Mouse (Mus musculus): Measurements from ENCODE around the gene Tpcn2. TPM values are rescaled to one million over a fixed set of nuclear protein-coding genes. Genes with fewer than 3 reads are reported as not detected.
A peak's percentile ranks its signal among the peaks of the same experiment; 100 is the strongest.

Gene Tpcn2
- polyA plus RNA-seq, 1 experiment from 2014 or later = 0.95 TPM

GRCm38 (mm10) chr7:145312137-145312536 lies 28.3 kb upstream of the Tpcn2 start:
- ATAC-seq (ENCODE audit: low FRiP score) = no peak
- Histone ChIP-seq H3K4me2 (replicated peaks) (no peak overlapping the region), H3K9ac (no peak overlapping the region), H3K27me3 (ENCODE audit: control insufficient read depth, insufficient read depth, low read length) (no peaks in the 10 kb centered on the region), H3K27ac (no peak overlapping the region), H3K4me3 (replicated peaks; ENCODE audit: low read length) (no peak overlapping the region), H3K4me1 (replicated peaks; ENCODE audit: control insufficient read depth, insufficient read depth, low read length) (no peaks in the 10 kb centered on the region), H3K36me3 (replicated peaks; ENCODE audit: control insufficient read depth, insufficient read depth) (no peaks in the 10 kb centered on the region), H3K9me3 (ENCODE audit: control insufficient read depth, low read length) (no peaks in the 10 kb centered on the region)
- 87% methylated on average over 3 of the region's 3 CpGs for WGBS
- no peak for DNase-seq (ENCODE audit: low spot score)

GRCm38 (mm10) chr7:145310526-145310925 lies 26.7 kb upstream of the Tpcn2 start:
- H3K27ac ChIP-seq = no peak overlapping the region
- no peak overlapping the region for H3K4me2 ChIP-seq (replicated peaks)
- DNase-seq (ENCODE audit: low spot score) (no peak), ATAC-seq (ENCODE audit: low FRiP score) (no peak)
- H3K4me3 ChIP-seq (replicated peaks; ENCODE audit: low read length) = no peak overlapping the region
- no peaks in the 10 kb centered on the region for H3K36me3 ChIP-seq (replicated peaks; ENCODE audit: control insufficient read depth, insufficient read depth)
- WGBS = 77% methylated on average over 5 of the region's 5 CpGs
- no peaks in the 10 kb centered on the region for H3K9me3 ChIP-seq (ENCODE audit: control insufficient read depth, low read length)
- H3K4me1 ChIP-seq (replicated peaks; ENCODE audit: control insufficient read depth, insufficient read depth, low read length) = no peaks in the 10 kb centered on the region
- H3K9ac ChIP-seq = no peak overlapping the region
- H3K27me3 ChIP-seq (ENCODE audit: control insufficient read depth, insufficient read depth, low read length) = no peaks in the 10 kb centered on the region

GRCm38 (mm10) chr7:145309877-145310276 lies 26.1 kb upstream of the Tpcn2 start:
- no peaks in the 10 kb centered on the region for H3K9me3 ChIP-seq (ENCODE audit: control insufficient read depth, low read length)
- WGBS = 71% methylated on average over 1 of the region's 1 CpGs
- no peaks in the 10 kb centered on the region for H3K4me1 ChIP-seq (replicated peaks; ENCODE audit: control insufficient read depth, insufficient read depth, low read length)
- DNase-seq (ENCODE audit: low spot score) = no peak
- H3K27ac ChIP-seq = no peak overlapping the region
- no peak for ATAC-seq (ENCODE audit: low FRiP score)
- H3K27me3 ChIP-seq (ENCODE audit: control insufficient read depth, insufficient read depth, low read length) = no peaks in the 10 kb centered on the region
- H3K4me3 ChIP-seq (replicated peaks; ENCODE audit: low read length) = no peak overlapping the region
- H3K4me2 ChIP-seq (replicated peaks) = no peak overlapping the region
- H3K9ac ChIP-seq = no peak overlapping the region
- no peaks in the 10 kb centered on the region for H3K36me3 ChIP-seq (replicated peaks; ENCODE audit: control insufficient read depth, insufficient read depth)

GRCm38 (mm10) chr7:145308866-145309265 lies 25.1 kb upstream of the Tpcn2 start:
- Histone ChIP-seq H3K9ac (no peak overlapping the region), H3K4me2 (replicated peaks) (no peak overlapping the region), H3K4me3 (replicated peaks; ENCODE audit: low read length) (no peak overlapping the region), H3K27me3 (ENCODE audit: control insufficient read depth, insufficient read depth, low read length) (no peaks in the 10 kb centered on the region), H3K4me1 (replicated peaks; ENCODE audit: control insufficient read depth, insufficient read depth, low read length) (no peaks in the 10 kb centered on the region), H3K9me3 (ENCODE audit: control insufficient read depth, low read length) (no peaks in the 10 kb centered on the region), H3K27ac (no peak overlapping the region), H3K36me3 (replicated peaks; ENCODE audit: control insufficient read depth, insufficient read depth) (no peaks in the 10 kb centered on the region)
- DNase-seq (ENCODE audit: low spot score) = no peak
- 79% methylated on average over 4 of the region's 4 CpGs for WGBS
- ATAC-seq (ENCODE audit: low FRiP score) = no peak

- H3K4me1 ChIP-seq (replicated peaks; ENCODE audit: control insufficient read depth, insufficient read depth, low read length) = no peaks in the 10 kb centered on the region
- no peak overlapping the region for H3K4me3 ChIP-seq (replicated peaks; ENCODE audit: low read length)
- no peak for DNase-seq (ENCODE audit: low spot score)
Measured at GRCm38 (mm10) chr7:145308061-145308675, 24.4 kb upstream of the Tpcn2 start.

GRCm38 (mm10) chr7:145307636-145308035 lies 23.8 kb upstream of the Tpcn2 start:
- Histone ChIP-seq H3K4me1 (replicated peaks; ENCODE audit: control insufficient read depth, insufficient read depth, low read length) (peaks cover 3% of the 10 kb centered on the region; the same call in 1 of the 2 replicates), H3K27ac (no peak overlapping the region), H3K36me3 (replicated peaks; ENCODE audit: control insufficient read depth, insufficient read depth) (no peaks in the 10 kb centered on the region), H3K4me3 (replicated peaks; ENCODE audit: low read length) (no peak overlapping the region), H3K4me2 (replicated peaks) (no peak overlapping the region), H3K9me3 (ENCODE audit: control insufficient read depth, low read length) (no peaks in the 10 kb centered on the region), H3K9ac (no peak overlapping the region), H3K27me3 (ENCODE audit: control insufficient read depth, insufficient read depth, low read length) (no peaks in the 10 kb centered on the region)
- no peak for DNase-seq (ENCODE audit: low spot score)
- WGBS = 85% methylated on average over 10 of the region's 10 CpGs
- ATAC-seq (ENCODE audit: low FRiP score) = no peak

More at GRCm38 (mm10) chr7:145308061-145308675, 24.4 kb upstream of the Tpcn2 start:
- Histone ChIP-seq H3K36me3 (replicated peaks; ENCODE audit: control insufficient read depth, insufficient read depth) (no peaks in the 10 kb centered on the region), H3K9ac (no peak overlapping the region), H3K9me3 (ENCODE audit: control insufficient read depth, low read length) (no peaks in the 10 kb centered on the region), H3K27ac (no peak overlapping the region), H3K4me2 (replicated peaks) (no peak overlapping the region), H3K27me3 (ENCODE audit: control insufficient read depth, insufficient read depth, low read length) (no peaks in the 10 kb centered on the region)
- ATAC-seq (ENCODE audit: low FRiP score) = no peak
- WGBS = 77% methylated on average over 30 of the region's 30 CpGs

- Histone ChIP-seq H3K4me3 (replicated peaks; ENCODE audit: low read length) (no peak overlapping the region), H3K9ac (no peak overlapping the region), H3K36me3 (replicated peaks; ENCODE audit: control insufficient read depth, insufficient read depth) (no peaks in the 10 kb centered on the region), H3K27ac (no peak overlapping the region), H3K4me2 (replicated peaks) (no peak overlapping the region), H3K9me3 (ENCODE audit: control insufficient read depth, low read length) (no peaks in the 10 kb centered on the region), H3K4me1 (replicated peaks; ENCODE audit: control insufficient read depth, insufficient read depth, low read length) (peaks cover 9% of the 10 kb centered on the region; the same call in 1 of the 2 replicates), H3K27me3 (ENCODE audit: control insufficient read depth, insufficient read depth, low read length) (no peaks in the 10 kb centered on the region)
- DNase-seq (ENCODE audit: low spot score) = no peak
- ATAC-seq (ENCODE audit: low FRiP score) = no peak
- WGBS = 87% methylated on average over 2 of the region's 2 CpGs
Measured at GRCm38 (mm10) chr7:145304153-145304552, 20.3 kb upstream of the Tpcn2 start.

GRCm38 (mm10) chr7:145302488-145303285 lies 18.9 kb upstream of the Tpcn2 start:
- whole genome bisulfite sequencing = 8% methylated on average over 20 of the region's 20 CpGs
- no peaks in the 10 kb centered on the region for H3K36me3 ChIP-seq (replicated peaks; ENCODE audit: control insufficient read depth, insufficient read depth)

GRCm38 (mm10) chr7:145301341-145302005 lies 17.7 kb upstream of the Tpcn2 start:
- DNase-seq (ENCODE audit: low spot score) (no peak), ATAC-seq (ENCODE audit: low FRiP score) (no peak)
- Histone ChIP-seq H3K9ac (no peak overlapping the region), H3K4me2 (replicated peaks) (no peak overlapping the region), H3K27me3 (ENCODE audit: control insufficient read depth, insufficient read depth, low read length) (no peaks in the 10 kb centered on the region), H3K27ac (no peak overlapping the region), H3K4me1 (replicated peaks; ENCODE audit: control insufficient read depth, insufficient read depth, low read length) (peaks cover 9% of the 10 kb centered on the region; the same call in 1 of the 2 replicates), H3K9me3 (ENCODE audit: control insufficient read depth, low read length) (no peaks in the 10 kb centered on the region), H3K36me3 (replicated peaks; ENCODE audit: control insufficient read depth, insufficient read depth) (no peaks in the 10 kb centered on the region), H3K4me3 (replicated peaks; ENCODE audit: low read length) (no peak overlapping the region)
- 91% methylated on average over 6 of the region's 6 CpGs for WGBS

More at GRCm38 (mm10) chr7:145302488-145303285, 18.9 kb upstream of the Tpcn2 start:
- ATAC-seq (ENCODE audit: low FRiP score) (peak; percentile 85), DNase-seq (ENCODE audit: low spot score) (peak; percentile 58)
- Histone ChIP-seq H3K9me3 (ENCODE audit: control insufficient read depth, low read length) (no peaks in the 10 kb centered on the region), H3K9ac (no peak overlapping the region), H3K4me3 (replicated peaks; ENCODE audit: low read length) (no peak overlapping the region), H3K27ac (no peak overlapping the region), H3K27me3 (ENCODE audit: control insufficient read depth, insufficient read depth, low read length) (no peaks in the 10 kb centered on the region), H3K4me2 (replicated peaks) (peak overlapping the region; percentile 47), H3K4me1 (replicated peaks; ENCODE audit: control insufficient read depth, insufficient read depth, low read length) (peaks cover 9% of the 10 kb centered on the region; the same call in 1 of the 2 replicates)

All from hindbrain, embryonic 14.5 days (tissue).